Mouse (Mus musculus) forebrain, postnatal 0 days (tissue): ENCODE results near the gene Xrra1. TPM values are rescaled to one million over a fixed set of nuclear protein-coding genes. Genes with fewer than 3 reads are reported as not detected.

Source experiments
- ATAC-seq: fragments of 200-750 bp; cut with Nextera tagmentation; 2 replicates; pipeline ENCODE4 v1.8.0; 2017; ENCODE audit warnings: mild to moderate bottlenecking, moderate library complexity
- DNase-seq: peaks from one replicate; pipeline ENCODE4 v3.0.0-alpha.2; 2015
- H3K27ac ChIP-seq: fragments of 300-500 bp; sonication (generic); 2 replicates; pipeline ENCODE4 v1.5.1; 2014; ENCODE audit warnings: low read depth, mild to moderate bottlenecking, antibody characterized with exemption, low read length, moderate library complexity, mixed read lengths
- H3K27me3 ChIP-seq: fragments of 300-500 bp; sonication (generic); 2 replicates; pipeline ENCODE4 v1.6.1; 2014; ENCODE audit warnings: mild to moderate bottlenecking, low read length, mixed read lengths; ENCODE audit not compliant: insufficient read depth
- H3K36me3 ChIP-seq: fragments of 300-500 bp; sonication (generic); 2 replicates; pipeline ENCODE4 v1.6.1; 2014; ENCODE audit warnings: mild to moderate bottlenecking, moderate library complexity; ENCODE audit not compliant: insufficient read depth
- H3K4me1 ChIP-seq: fragments of 300-500 bp; sonication (generic); 2 replicates; pipeline ENCODE4 v1.6.1; 2014; ENCODE audit warnings: antibody characterized with exemption; ENCODE audit not compliant: insufficient read depth
- H3K4me2 ChIP-seq: fragments of 300-500 bp; sonication (generic); 2 replicates; pipeline ENCODE4 v1.6.1; 2014; ENCODE audit warnings: low read depth, mild to moderate bottlenecking, moderate library complexity
- H3K4me3 ChIP-seq: fragments of 300-500 bp; sonication (generic); 2 replicates; pipeline ENCODE4 v1.5.1; 2014; ENCODE audit warnings: low read depth, low read length, mixed read lengths
- H3K9ac ChIP-seq: fragments of 300-500 bp; sonication (generic); 2 replicates; pipeline ENCODE4 v1.6.1; 2014; ENCODE audit warnings: mild to moderate bottlenecking
- H3K9me3 ChIP-seq: fragments of 300-500 bp; sonication (generic); 2 replicates; pipeline ENCODE4 v1.6.1; 2016; ENCODE audit warnings: low read length
- CTCF ChIP-seq: sonication (generic); IDR thresholded peaks from 2 replicates; pipeline ENCODE4 v1.5.1; 2016; ENCODE audit warnings: antibody characterized with exemption, control low read depth, low read depth
- WGBS: fragments of 180-500 bp; shearing (Covaris S2); extraction: QIAGEN DNeasy Blood & Tissue Kit; methylation state at CpG from one replicate; pipeline ENCODE4 v1.1.7; 2014; 5-methylcytosine and 5-hydroxymethylcytosine counted together
- polyA plus RNA-seq: library from polyadenylated mRNA; unstranded; fragments of >200 nt; fragmentation: Nextera tagmentation; extraction: Ambion mirVana; gene quantifications from 2 replicates; pipeline ENCODE4 v1.2.1, GENCODE M21; 2015
- total RNA-seq: library from RNA; depleted of rRNA; stranded (reverse); fragments of >200 nt; gene quantifications from 2 replicates; pipeline ENCODE4 v1.2.3, GENCODE M21; 2014

The Xrra1 gene
- total and polyA plus RNA-seq, 2 experiments from 2014 or later, result 2.0 TPM

DNA sequence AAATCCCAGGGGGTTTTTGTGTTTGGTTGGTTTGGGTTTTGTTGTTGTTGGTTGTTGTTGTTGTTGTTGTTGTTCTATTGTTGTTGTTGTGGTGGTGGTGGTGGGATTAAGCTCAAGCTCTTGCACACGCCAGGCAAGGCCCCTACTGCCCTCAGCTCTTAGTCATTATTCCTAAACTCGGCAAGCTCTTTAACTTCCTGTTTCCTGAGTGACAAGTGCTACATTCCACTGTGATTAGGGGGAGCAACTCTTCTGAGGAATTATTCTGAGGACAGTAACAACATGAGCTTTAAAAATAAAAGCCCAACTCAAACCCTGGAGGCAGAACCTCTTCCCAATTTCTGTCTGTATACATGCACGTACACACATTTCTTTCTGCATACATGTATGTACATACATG lies 6.3 kb downstream of the Xrra1 start:
- no peak overlapping the region for H3K4me3 ChIP-seq
- ATAC-seq (no peak), DNase-seq (no peak)
- no peak for TF ChIP-seq CTCF
- H3K36me3 ChIP-seq, result no peaks in the 10 kb centered on the region
- no peak overlapping the region for H3K4me2 ChIP-seq
- WGBS, result 41% methylated on average over 3 of the region's 3 CpGs
- H3K27me3 ChIP-seq, result no peaks in the 10 kb centered on the region
- no peak overlapping the region for H3K27ac ChIP-seq
- no peaks in the 10 kb centered on the region for H3K9me3 ChIP-seq
- H3K4me1 ChIP-seq, result no peaks in the 10 kb centered on the region
- H3K9ac ChIP-seq, result no peak overlapping the region

DNA sequence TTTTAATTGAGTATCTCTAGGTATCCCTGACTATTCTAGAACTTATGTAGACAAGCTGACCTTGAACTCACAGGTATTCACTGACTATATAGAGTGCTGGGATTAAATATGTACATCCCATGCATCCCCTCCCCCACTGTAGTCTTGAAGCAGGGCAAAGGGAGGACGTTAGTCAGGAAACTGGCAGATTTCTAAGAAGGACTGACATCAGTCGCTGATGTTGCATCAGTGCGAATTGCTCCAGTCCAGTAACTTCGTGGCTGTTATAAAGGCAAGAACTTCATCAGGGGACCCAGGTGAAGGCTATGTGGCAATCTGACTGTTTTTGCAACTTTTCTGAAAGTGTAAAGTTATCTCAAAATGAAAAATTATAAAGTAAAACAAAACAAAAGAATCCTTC lies 10.4 kb downstream of the Xrra1 start:
- 73% methylated on average over 4 of the region's 4 CpGs for WGBS
- no peak for TF ChIP-seq CTCF
- ATAC-seq, result no peak
- Histone ChIP-seq H3K27ac (no peak overlapping the region), H3K9ac (no peak overlapping the region), H3K27me3 (no peaks in the 10 kb centered on the region), H3K4me3 (no peak overlapping the region), H3K4me2 (no peak overlapping the region), H3K4me1 (no peaks in the 10 kb centered on the region), H3K9me3 (no peaks in the 10 kb centered on the region), H3K36me3 (no peaks in the 10 kb centered on the region)
- no peak for DNase-seq

DNA sequence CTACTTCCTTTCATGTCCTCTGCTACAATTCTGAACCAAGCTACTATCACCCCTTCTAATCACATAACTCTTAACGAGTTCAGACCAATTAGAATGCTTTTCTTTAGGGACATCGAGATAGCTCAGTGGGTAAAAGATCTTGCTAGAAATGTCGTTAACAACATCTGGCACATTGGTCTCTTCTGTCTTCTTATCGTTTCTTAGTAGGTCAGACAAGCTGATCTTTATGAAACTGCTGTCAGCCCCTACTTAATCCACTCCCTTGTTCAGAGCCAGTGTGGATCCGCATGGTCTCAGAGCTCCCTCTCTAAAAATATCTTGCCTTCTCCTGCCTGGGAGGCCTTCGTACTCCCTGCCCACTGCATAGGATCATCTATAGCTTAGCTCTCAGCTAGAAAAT lies 15.0 kb downstream of the Xrra1 start:
- ATAC-seq, result no peak
- Histone ChIP-seq H3K27me3 (no peaks in the 10 kb centered on the region), H3K4me3 (no peak overlapping the region), H3K4me1 (peaks cover 8% of the 10 kb centered on the region; the same call in 1 of the 2 replicates), H3K36me3 (no peaks in the 10 kb centered on the region), H3K9me3 (no peaks in the 10 kb centered on the region), H3K27ac (no peak overlapping the region), H3K9ac (no peak overlapping the region), H3K4me2 (no peak overlapping the region)
- no peak for TF ChIP-seq CTCF
- 45% methylated on average over 6 of the region's 6 CpGs for WGBS
- DNase-seq, result no peak

DNA sequence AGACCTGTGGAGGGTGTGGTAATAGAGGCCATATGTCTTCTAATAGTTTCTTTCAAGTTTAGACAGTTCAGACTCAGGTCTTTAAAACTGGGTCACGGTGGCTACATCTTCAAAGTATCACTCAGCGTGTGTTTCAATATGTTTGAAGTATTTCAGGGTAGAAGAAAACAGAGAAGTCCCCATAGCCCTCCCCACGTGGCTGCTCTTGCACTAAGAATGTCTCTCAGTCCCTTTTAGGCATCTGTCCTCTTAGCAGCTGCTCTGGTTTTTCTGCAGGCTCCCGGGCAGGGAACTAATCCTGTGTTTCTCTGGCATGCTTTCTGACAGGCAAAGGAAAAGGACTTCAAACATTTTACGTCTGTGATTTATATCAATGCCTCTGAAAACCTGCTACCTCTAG lies 17.0 kb downstream of the Xrra1 start:
- H3K4me2 ChIP-seq, result no peak overlapping the region
- no peak overlapping the region for H3K4me3 ChIP-seq
- no peak overlapping the region for H3K9ac ChIP-seq
- H3K27ac ChIP-seq, result no peak overlapping the region
- no peak for ATAC-seq
- H3K36me3 ChIP-seq, result no peaks in the 10 kb centered on the region
- H3K9me3 ChIP-seq, result no peaks in the 10 kb centered on the region
- peaks cover 8% of the 10 kb centered on the region; the same call in 1 of the 2 replicates for H3K4me1 ChIP-seq
- no peak for TF ChIP-seq CTCF
- H3K27me3 ChIP-seq, result no peaks in the 10 kb centered on the region
- DNase-seq, result no peak
- 49% methylated on average over 5 of the region's 5 CpGs for WGBS

DNA sequence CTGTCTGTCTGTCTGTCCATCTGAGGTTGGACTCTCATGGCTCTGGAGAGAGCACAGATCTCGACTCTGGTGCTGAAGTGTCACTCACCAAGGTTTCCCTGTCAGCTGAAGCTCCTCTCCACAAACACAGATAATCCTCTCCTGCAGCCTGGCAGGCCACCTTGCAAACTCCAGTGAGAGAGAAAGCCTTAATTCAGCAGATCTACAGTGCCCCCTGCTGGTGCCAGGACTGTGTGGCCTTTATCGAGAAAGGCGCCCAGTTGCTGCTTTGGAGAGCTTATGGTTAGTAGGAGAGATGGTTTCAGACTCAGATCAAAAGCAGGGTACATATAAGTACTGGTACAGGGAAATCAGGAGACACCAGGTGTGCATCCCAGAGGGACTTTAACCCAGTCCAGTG lies 17.4 kb downstream of the Xrra1 start:
- DNase-seq (peak; percentile 92), ATAC-seq (peak; percentile 74)
- WGBS, result 3% methylated on average over 3 of the region's 3 CpGs
- Histone ChIP-seq H3K9me3 (no peaks in the 10 kb centered on the region), H3K4me2 (no peak overlapping the region), H3K36me3 (no peaks in the 10 kb centered on the region), H3K4me1 (peaks cover 8% of the 10 kb centered on the region; the same call in 1 of the 2 replicates), H3K27me3 (no peaks in the 10 kb centered on the region), H3K9ac (no peak overlapping the region), H3K27ac (no peak overlapping the region), H3K4me3 (no peak overlapping the region)
- TF ChIP-seq CTCF, result peak; percentile 94

DNA sequence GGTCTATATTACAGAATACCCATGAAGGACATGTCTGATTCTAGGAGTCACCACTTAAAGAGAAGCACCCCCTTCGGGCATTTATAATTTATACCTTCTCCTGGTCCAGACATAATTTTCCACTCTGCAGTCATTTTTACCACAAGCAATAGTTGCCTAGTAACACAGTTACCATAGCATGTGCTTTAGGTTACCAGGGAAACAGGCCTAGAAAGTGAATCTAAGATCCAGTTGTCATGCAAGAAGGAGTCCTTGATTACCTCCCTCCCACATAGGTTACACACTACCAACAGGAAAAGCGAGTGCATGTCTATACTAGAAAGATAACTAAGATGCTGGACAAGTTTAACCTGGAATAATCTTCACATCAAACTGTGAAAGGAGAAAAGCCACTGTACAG lies 19.3 kb downstream of the Xrra1 start:
- ATAC-seq, result peak; percentile 95
- TF ChIP-seq CTCF, result no peak

DNA sequence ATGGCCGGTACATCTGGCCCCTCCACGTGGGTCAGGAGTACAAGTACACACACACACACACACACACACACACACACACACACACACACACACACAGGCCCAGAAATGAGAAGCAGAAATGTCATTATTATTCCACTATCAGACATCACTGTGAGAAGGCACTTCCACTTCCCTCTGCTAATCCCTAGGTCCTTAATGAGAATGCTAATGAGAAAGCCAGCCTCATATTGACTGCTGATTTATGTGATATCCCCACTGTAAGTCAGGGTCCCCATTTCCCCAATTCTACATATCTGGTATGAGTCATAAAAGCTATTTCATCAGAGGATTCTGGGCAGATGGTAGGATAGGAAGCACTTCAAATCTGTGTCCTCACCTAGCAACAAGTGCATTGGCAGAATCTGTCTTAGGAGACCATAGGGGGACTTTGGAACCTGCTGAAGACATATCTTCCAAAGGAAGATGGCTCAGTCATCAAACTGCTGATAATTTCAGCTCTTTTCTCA lies 28.4 kb downstream of the Xrra1 start:
- no peak overlapping the region for H3K4me3 ChIP-seq
- no peak overlapping the region for H3K9ac ChIP-seq
- H3K4me1 ChIP-seq, result 0 out of 2 replicates have a peak, but pooled peaks cover 3% of the 10 kb centered on the region
- H3K4me2 ChIP-seq, result no peak overlapping the region
- H3K27ac ChIP-seq, result no peak overlapping the region
- H3K9me3 ChIP-seq, result no peaks in the 10 kb centered on the region
- WGBS, result 77% methylated on average over 2 of the region's 2 CpGs
- no peak for DNase-seq
- H3K36me3 ChIP-seq, result no peaks in the 10 kb centered on the region
- no peak for ATAC-seq
- TF ChIP-seq CTCF, result no peak
- H3K27me3 ChIP-seq, result no peaks in the 10 kb centered on the region

More for the DNA sequence above, 19.3 kb downstream of the Xrra1 start:
- Histone ChIP-seq H3K4me2 (no peak overlapping the region), H3K27me3 (no peaks in the 10 kb centered on the region), H3K9ac (no peak overlapping the region), H3K4me1 (peaks cover 8% of the 10 kb centered on the region; the same call in 1 of the 2 replicates), H3K9me3 (no peaks in the 10 kb centered on the region), H3K36me3 (no peaks in the 10 kb centered on the region), H3K27ac (peak overlapping the region; percentile 41), H3K4me3 (no peak overlapping the region)
- WGBS, result 52% methylated on average over 2 of the region's 2 CpGs
- DNase-seq, result peak; percentile 66
